In the genomic region with DNA sequence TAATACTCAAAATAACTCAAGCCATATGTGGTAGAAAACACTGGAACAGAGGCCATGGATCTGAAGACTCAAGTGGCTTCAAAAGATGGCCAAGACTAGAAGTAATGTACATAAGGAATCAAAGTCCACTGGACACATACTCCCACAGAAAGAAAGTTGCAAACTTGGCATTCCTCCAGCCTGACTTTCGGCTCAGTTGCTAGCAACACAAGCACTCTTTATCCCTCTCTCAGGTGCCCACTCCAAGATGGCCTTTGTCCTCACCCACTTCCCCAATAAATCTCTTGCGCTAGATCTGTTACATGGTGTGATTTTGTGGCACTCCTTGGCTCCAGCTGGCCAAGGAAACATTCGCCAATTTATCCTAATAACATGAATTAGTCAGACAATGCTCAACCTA, we compare ENCODE assay signal across 19 mouse cellular contexts.
A peak's percentile ranks its signal among the peaks of the same experiment; 100 is the strongest.
DNase-seq lines count a peak whose midpoint lies in the region; ATAC-seq and TF ChIP-seq lines count a peak whose summit lies in the region.
"Had no signal": no experiment of that assay in that cellular context is flagged by ENCODE, and none has a peak within 500 bp of the region (broad histone marks: within the 10 kb centered on the region; RNA-seq: fewer than 3 reads in every experiment).

No protein-coding gene starts in this region.

- H3K27ac ChIP-seq in kidney, postnatal 0 days: no peak overlapping the region
- no peak overlapping the region for H3K27ac ChIP-seq in kidney, embryonic 16.5 days (ENCODE audit: low read length)
- H3K27ac ChIP-seq in intestine, embryonic 15.5 days: no peak overlapping the region
- H3K27ac ChIP-seq in forebrain, embryonic 16.5 days (ENCODE audit: low read length): no peak overlapping the region
- H3K27ac ChIP-seq: hindbrain, embryonic 14.5 days; liver, embryonic 12.5 days; midbrain, embryonic 10.5 days; neural tube, embryonic 12.5 days had no signal

- WGBS in kidney, postnatal 0 days: 72% methylated on average over 3 of the region's 3 CpGs
- 74% methylated on average over 3 of the region's 3 CpGs for WGBS in kidney, embryonic 16.5 days
- WGBS in intestine, embryonic 15.5 days: 74% methylated on average over 3 of the region's 3 CpGs
- WGBS in forebrain, embryonic 16.5 days: 66% methylated on average over 3 of the region's 3 CpGs

- H3K4me3 ChIP-seq in kidney, postnatal 0 days (replicated peaks; ENCODE audit: low read depth, low read length): no peak overlapping the region
- H3K4me3 ChIP-seq in kidney, embryonic 16.5 days (ENCODE audit: low read length): no peak overlapping the region
- no peak overlapping the region for H3K4me3 ChIP-seq in intestine, embryonic 15.5 days (replicated peaks)
- H3K4me3 ChIP-seq in forebrain, embryonic 16.5 days (replicated peaks; ENCODE audit: low read length): no peak overlapping the region
- H3K4me3 ChIP-seq: liver, embryonic 12.5 days; midbrain, embryonic 10.5 days; neural tube, embryonic 12.5 days had no signal

- TF ChIP-seq POLR2A in brain, embryonic 14.5 days (IDR thresholded peaks at IDR 0.05; ENCODE audit: borderline replicate concordance, extremely low read depth, insufficient read depth, insufficient read length, poor library complexity, severe bottlenecking): no peak

- no peaks in the 10 kb centered on the region for H3K9me3 ChIP-seq in kidney, postnatal 0 days (replicated peaks; ENCODE audit: low read length)
- no peaks in the 10 kb centered on the region for H3K9me3 ChIP-seq in kidney, embryonic 16.5 days (ENCODE audit: low read length)
- H3K9me3 ChIP-seq in intestine, embryonic 15.5 days: no peaks in the 10 kb centered on the region
- no peaks in the 10 kb centered on the region for H3K9me3 ChIP-seq in forebrain, embryonic 16.5 days (ENCODE audit: control insufficient read depth, low read length)
- H3K9me3 ChIP-seq: G1E; liver, embryonic 12.5 days; midbrain, embryonic 10.5 days; neural tube, embryonic 12.5 days had no signal

- H3K4me2 ChIP-seq in kidney, postnatal 0 days (ENCODE audit: low read length): no peak overlapping the region
- H3K4me2 ChIP-seq in kidney, embryonic 16.5 days (replicated peaks; ENCODE audit: low read depth, low read length): no peak overlapping the region
- H3K4me2 ChIP-seq in intestine, embryonic 15.5 days (replicated peaks): no peak overlapping the region
- no peak overlapping the region for H3K4me2 ChIP-seq in forebrain, embryonic 16.5 days (ENCODE audit: low read length)
- H3K4me2 ChIP-seq: hindbrain, embryonic 14.5 days; liver, embryonic 12.5 days; neural tube, embryonic 12.5 days had no signal

- no peaks in the 10 kb centered on the region for H3K4me1 ChIP-seq in kidney, postnatal 0 days (replicated peaks; ENCODE audit: insufficient read depth, low read length)
- no peaks in the 10 kb centered on the region for H3K4me1 ChIP-seq in kidney, embryonic 16.5 days (ENCODE audit: insufficient read depth, low read length)
- 0 out of 2 replicates have a peak, but pooled peaks cover 4% of the 10 kb centered on the region for H3K4me1 ChIP-seq in intestine, embryonic 15.5 days (replicated peaks)
- no peaks in the 10 kb centered on the region for H3K4me1 ChIP-seq in forebrain, embryonic 16.5 days (replicated peaks; ENCODE audit: control insufficient read depth, insufficient read depth, low read length)
- H3K4me1 ChIP-seq: liver, embryonic 12.5 days; midbrain, embryonic 10.5 days; neural tube, embryonic 12.5 days had no signal

- no peaks in the 10 kb centered on the region for H3K36me3 ChIP-seq in kidney, postnatal 0 days (ENCODE audit: insufficient read depth, low read length)
- H3K36me3 ChIP-seq in kidney, embryonic 16.5 days (ENCODE audit: insufficient read depth, low read length): 0 out of 2 replicates have a peak, but pooled peaks cover 4% of the 10 kb centered on the region
- H3K36me3 ChIP-seq in intestine, embryonic 15.5 days: no peaks in the 10 kb centered on the region
- peaks cover 5% of the 10 kb centered on the region; the same call in 1 of the 2 replicates for H3K36me3 ChIP-seq in forebrain, embryonic 16.5 days (ENCODE audit: control insufficient read depth, insufficient read depth)
- H3K36me3 ChIP-seq: neural tube, embryonic 12.5 days had no signal

- no peak for TF ChIP-seq CTCF in kidney, postnatal 0 days (IDR thresholded peaks at IDR 0.05; ENCODE audit: low read depth)
- TF ChIP-seq CTCF in brain, embryonic 14.5 days (IDR thresholded peaks at IDR 0.05; ENCODE audit: borderline replicate concordance, extremely low read depth, insufficient read depth, insufficient read length): no peak

- no peaks in the 10 kb centered on the region for H3K27me3 ChIP-seq in kidney, postnatal 0 days (ENCODE audit: insufficient read depth, low read length)
- no peaks in the 10 kb centered on the region for H3K27me3 ChIP-seq in kidney, embryonic 16.5 days (ENCODE audit: insufficient read depth, low read length)
- H3K27me3 ChIP-seq in intestine, embryonic 15.5 days (replicated peaks): no peaks in the 10 kb centered on the region
- no peaks in the 10 kb centered on the region for H3K27me3 ChIP-seq in forebrain, embryonic 16.5 days (replicated peaks; ENCODE audit: control insufficient read depth, insufficient read depth, low read length)
- H3K27me3 ChIP-seq: liver, embryonic 12.5 days; neural tube, embryonic 12.5 days had no signal

- H3K9ac ChIP-seq in kidney, postnatal 0 days (ENCODE audit: low read depth, low read length): no peak overlapping the region
- H3K9ac ChIP-seq in kidney, embryonic 16.5 days (replicated peaks; ENCODE audit: low read length): no peak overlapping the region
- H3K9ac ChIP-seq in intestine, embryonic 15.5 days: no peak overlapping the region
- no peak overlapping the region for H3K9ac ChIP-seq in forebrain, embryonic 16.5 days (replicated peaks; ENCODE audit: low read depth, low read length)
- H3K9ac ChIP-seq: hindbrain, embryonic 14.5 days; liver, embryonic 12.5 days; neural tube, embryonic 12.5 days had no signal

- peak; percentile 17 for DNase-seq in kidney, postnatal 0 days (ENCODE audit: low spot score)
- peak; percentile 5 for DNase-seq in brain, embryonic 14.5 days (ENCODE audit: low read depth)
- DNase-seq in lung, postnatal 36 days: peak; percentile 30
- no peak for DNase-seq in adipocyte (ENCODE audit: low spot score)
- DNase-seq in right cerebral cortex, postnatal 10 days (ENCODE audit: low spot score in 2 of 2): no peak
- DNase-seq: cerebellum, adult 11 months; cerebellum, postnatal 25 days; heart, adult 11 months; right cerebral cortex, postnatal 14 days; thymus, postnatal 36 days had no signal

- no peak for ATAC-seq in kidney, postnatal 0 days (replicated peaks; ENCODE audit: low FRiP score, low read depth)
- no peak for ATAC-seq in kidney, embryonic 16.5 days (ENCODE audit: low FRiP score, low TSS enrichment)
- ATAC-seq in intestine, embryonic 15.5 days: peak; percentile 65
- ATAC-seq in forebrain, embryonic 16.5 days: no peak
- ATAC-seq: forebrain, embryonic 14.5 days; liver, embryonic 12.5 days had no signal

Comparison
In these comparisons a context has a peak if more than half of its experiments do, and no peak if none do; other contexts are left out.
1. DNase-seq: peak in kidney, postnatal 0 days (single experiment), brain, embryonic 14.5 days (single experiment) and lung, postnatal 36 days (single experiment); none in adipocyte (single experiment) and right cerebral cortex, postnatal 10 days (0 of 2).